Mouse (Mus musculus) left cerebral cortex, postnatal 36 days (tissue): ENCODE measurements around the gene Fancc. TPM values are rescaled to one million over a fixed set of nuclear protein-coding genes. Genes with fewer than 3 reads are reported as not detected.

Source experiments
- DNase-seq, 2 experiments: peaks; one replicate each; pipeline ENCODE4 v3.0.0; 2021 to 2022; ENCODE audit warnings: low spot score in 2 of 2, mixed read lengths in 1 of 2
- intact Hi-C: fragments of 180-260 bp; cut with DNase I; formaldehyde crosslinking; loops from one replicate; pipeline ENCODE4 v1.15.1; 2025
- total RNA-seq, 2 experiments: library from RNA; stranded (reverse); gene quantifications; 2 replicates each; pipeline ENCODE4 v1.2.3; 2021

Fancc gene
- 1 to 10 TPM; 7.1 to 7.7 TPM for total RNA-seq

GRCm38 (mm10) chr13:63496646-63497582, at the start of gene Fancc:
Gene Fancc, minus strand, starts transcription at chr13:63497278.
- intact Hi-C loops, result no loop called here
- no peak for DNase-seq

GRCm38 (mm10) chr13:63545291-63545690, 48.2 kb upstream of the Fancc start:
- intact Hi-C loops, result no loop called here
- no peak for DNase-seq

GRCm38 (mm10) chr13:63544967-63545253, 47.8 kb upstream of the Fancc start:
- DNase-seq, result no peak
- intact Hi-C loops, result no loop called here

GRCm38 (mm10) chr13:63544119-63544966, 47.3 kb upstream of the Fancc start:
- DNase-seq, result no peak
- intact Hi-C loops, result no loop called here

GRCm38 (mm10) chr13:63543459-63543858, 46.4 kb upstream of the Fancc start:
- DNase-seq, result no peak
- intact Hi-C loops, result no loop called here

- no peak for DNase-seq
- intact Hi-C loops, result no loop called here
Observed at GRCm38 (mm10) chr13:63542796-63543384, 45.8 kb upstream of the Fancc start.

- intact Hi-C loops, result no loop called here
- no peak for DNase-seq
Observed at GRCm38 (mm10) chr13:63541510-63541909, 44.4 kb upstream of the Fancc start.

- DNase-seq, result no peak
- intact Hi-C loops, result no loop called here
Observed at GRCm38 (mm10) chr13:63540584-63540983, 43.5 kb upstream of the Fancc start.

- intact Hi-C loops, result no loop called here
Observed at GRCm38 (mm10) chr13:63534981-63535380, 37.9 kb upstream of the Fancc start.

GRCm38 (mm10) chr13:63530857-63531256, 33.8 kb upstream of the Fancc start:
- intact Hi-C loops, result no loop called here
- DNase-seq, result no peak

More at GRCm38 (mm10) chr13:63534981-63535380, 37.9 kb upstream of the Fancc start:
- DNase-seq, result no peak

GRCm38 (mm10) chr13:63530371-63530764, 33.3 kb upstream of the Fancc start:
- intact Hi-C loops, result no loop called here
- DNase-seq, result no peak

- DNase-seq, result no peak
- intact Hi-C loops, result no loop called here
Observed at GRCm38 (mm10) chr13:63529602-63530370, 32.7 kb upstream of the Fancc start.

GRCm38 (mm10) chr13:63528852-63529251, 31.8 kb upstream of the Fancc start:
- intact Hi-C loops, result no loop called here
- no peak for DNase-seq

GRCm38 (mm10) chr13:63528164-63528675, 31.1 kb upstream of the Fancc start:
- no peak for DNase-seq
- intact Hi-C loops, result no loop called here

- no peak for DNase-seq
- intact Hi-C loops, result no loop called here
Observed at GRCm38 (mm10) chr13:63525571-63526197, 28.6 kb upstream of the Fancc start.

- intact Hi-C loops, result no loop called here
Observed at GRCm38 (mm10) chr13:63524608-63525570, 27.8 kb upstream of the Fancc start.

GRCm38 (mm10) chr13:63524061-63524460, 27.0 kb upstream of the Fancc start:
- intact Hi-C loops, result no loop called here

More at GRCm38 (mm10) chr13:63524608-63525570, 27.8 kb upstream of the Fancc start:
- DNase-seq, result no peak

GRCm38 (mm10) chr13:63522832-63523231, 25.8 kb upstream of the Fancc start:
- intact Hi-C loops, result no loop called here
- DNase-seq, result no peak

More at GRCm38 (mm10) chr13:63524061-63524460, 27.0 kb upstream of the Fancc start:
- no peak for DNase-seq
